Mouse (Mus musculus) right cerebral cortex, postnatal 25 days (tissue): ENCODE measurements around the gene Creb5.
A peak's percentile ranks its signal among the peaks of the same experiment; 100 is the strongest.

Experiments
- DNase-seq: peaks from one replicate; pipeline ENCODE4 v3.0.0; 2022

Creb5 gene

DNA sequence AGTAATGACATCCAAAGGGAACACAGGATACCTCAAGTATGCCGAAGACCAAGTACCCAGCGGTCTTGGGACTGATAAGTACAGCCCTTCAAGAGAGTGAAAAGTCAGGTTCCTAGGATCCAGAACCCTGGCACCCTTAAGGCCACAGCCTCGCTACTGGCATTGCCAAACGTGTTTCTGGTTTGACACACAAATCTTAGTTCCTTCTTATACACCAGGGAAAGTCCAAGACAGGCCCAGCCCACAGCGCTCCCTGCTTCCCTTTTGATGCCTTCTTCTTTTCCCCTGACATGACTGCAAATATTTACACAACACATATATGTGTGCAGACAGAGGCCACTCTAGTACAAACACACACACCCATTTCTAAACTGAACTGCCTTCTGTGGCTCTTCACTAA is 423.5 kb downstream of the Creb5 start:
- DNase-seq = no peak

GRCm38 (mm10) chr6:53713152-53713551 is 426.1 kb downstream of the Creb5 start:
- no peak for DNase-seq

DNA sequence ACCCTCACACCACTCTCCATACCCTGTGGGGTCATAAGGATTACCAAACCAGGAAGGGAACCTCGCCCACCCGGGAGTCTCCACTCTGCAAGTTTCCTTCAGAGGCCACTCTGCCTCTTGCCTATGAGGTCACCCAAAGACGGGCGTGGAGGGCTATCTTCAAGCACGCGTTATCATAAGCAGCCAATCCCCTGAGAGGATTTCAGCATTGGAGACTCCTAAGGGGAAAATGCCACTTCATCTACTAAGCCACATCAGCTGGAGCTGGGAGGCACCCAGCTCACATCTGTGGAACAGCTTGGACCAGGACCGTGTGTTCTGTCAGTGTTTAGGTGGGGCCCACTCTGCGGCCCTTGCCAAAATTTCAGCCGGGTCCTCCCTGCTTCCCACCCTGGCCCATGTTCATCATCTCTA is 427.8 kb downstream of the Creb5 start:
- DNase-seq = no peak

DNA sequence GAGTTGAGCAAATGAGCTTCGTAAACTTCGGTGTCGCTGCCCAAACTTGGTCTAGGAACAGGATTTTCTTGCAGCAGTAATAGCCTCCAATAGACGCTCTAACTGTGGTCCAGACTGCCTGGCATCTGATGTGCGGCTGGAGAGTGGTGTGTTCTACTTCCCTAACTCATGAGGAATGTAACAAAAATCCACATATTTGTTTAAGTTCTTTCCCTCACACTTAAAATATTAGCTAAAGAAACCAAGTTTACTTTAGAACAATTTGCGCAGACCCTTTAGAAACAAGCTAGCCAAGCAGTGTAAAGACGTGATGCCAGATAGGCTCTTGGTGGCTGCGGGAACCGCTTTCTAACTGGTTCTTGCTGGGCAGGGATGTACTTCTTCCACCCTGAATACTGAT is 428.9 kb downstream of the Creb5 start:
- DNase-seq = no peak

DNA sequence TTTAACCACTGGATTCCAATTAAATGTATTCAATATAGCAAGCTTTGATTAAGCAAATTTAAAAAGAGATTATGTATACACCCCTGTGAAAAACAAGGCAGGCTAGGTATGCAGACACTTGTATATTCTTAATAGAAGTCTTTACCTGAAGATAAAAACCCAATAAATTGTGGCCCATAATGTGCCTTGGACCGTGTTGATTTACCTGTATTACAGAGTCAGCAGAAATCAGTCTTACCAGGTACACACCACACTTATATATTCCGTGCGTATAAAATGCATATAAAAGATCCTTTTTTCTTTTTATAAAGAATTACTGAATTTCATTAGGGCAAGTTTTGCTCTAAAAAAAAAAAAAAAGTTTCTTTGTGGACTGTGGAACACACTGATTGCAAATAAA is 432.9 kb downstream of the Creb5 start:
- no peak for DNase-seq

DNA sequence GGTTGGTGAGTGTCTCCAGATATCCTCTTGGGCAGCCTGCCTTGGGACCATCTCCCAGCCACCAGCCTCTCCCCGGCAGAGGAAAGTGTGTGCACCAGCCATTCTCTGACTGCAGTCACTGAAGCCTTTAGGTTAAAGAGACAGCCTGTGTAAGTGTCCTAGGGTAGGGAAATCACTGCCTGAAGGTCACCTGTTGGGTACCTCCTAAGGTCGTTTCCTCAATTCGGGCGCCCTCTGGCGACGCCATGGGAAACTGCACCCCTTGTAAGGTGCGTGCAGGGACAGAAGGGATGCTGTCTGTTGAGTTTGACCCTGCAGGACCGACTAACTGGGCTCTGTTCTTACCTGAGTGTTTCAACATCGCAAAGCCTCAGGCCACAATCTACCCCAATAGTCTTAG is 434.5 kb downstream of the Creb5 start:
- DNase-seq = peak; percentile 50

DNA sequence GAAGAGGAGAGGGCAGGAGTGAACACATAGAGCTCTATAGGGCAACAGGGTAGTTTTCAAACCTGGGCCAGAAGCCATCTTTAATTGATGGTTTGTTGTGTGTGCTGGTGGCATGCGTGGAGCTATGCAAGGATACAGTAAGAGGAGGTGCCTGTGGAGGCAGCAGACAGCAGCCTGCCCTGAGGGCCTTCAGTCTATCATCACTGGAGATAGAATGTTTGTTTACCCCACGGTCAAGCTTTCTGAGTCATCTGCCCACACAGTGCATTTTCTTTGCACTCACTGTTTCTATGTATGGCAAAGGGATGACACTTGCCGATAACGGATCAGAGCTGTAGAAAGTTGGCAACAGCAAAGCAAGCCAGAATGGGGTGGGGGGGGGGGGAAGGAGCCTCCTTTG is 435.6 kb downstream of the Creb5 start:
- no peak for DNase-seq

DNA sequence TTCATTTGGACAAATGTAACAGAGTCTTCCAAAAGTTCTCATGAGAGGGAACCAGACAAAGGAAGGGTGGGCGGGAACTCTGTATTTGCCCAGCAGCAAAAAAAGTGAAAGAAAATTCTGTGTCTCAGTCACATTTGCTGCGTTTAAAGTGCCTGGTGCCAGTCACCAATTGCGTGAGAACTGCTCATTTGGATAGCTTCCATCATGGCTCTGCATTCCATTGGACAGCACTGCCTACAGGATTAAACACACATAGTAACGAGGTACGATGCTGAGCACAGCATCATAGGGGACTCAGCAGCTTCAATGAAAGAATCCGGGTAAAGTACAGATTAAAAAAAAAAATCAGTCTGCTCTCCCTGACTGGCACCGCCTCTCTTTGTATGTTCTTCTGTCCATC is 443.4 kb downstream of the Creb5 start:
- no peak for DNase-seq

DNA sequence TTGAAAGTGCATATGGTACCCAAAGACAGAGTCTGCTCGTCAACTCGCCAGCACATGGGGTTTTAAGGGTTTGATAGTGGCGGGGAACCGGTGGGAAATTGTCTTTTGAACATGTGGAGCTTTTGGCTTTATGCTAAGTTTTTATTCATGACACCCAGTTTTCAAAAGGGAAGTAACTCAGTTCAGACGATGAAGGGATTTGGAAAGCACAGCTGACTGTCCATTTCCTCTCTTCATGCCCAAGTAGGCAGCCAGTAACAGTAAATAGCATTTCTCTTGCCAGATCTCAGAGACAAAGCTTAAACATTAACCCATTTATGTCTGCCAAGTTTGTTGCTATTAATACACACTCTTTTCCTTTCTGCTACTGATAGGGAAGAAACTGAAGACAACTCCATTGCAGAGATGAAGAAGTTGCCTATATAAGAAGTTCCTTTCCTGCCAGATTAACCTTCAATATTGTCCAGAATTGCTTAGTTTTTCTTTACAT is 444.0 kb downstream of the Creb5 start:
- DNase-seq = no peak

- no peak for DNase-seq
Measured at GRCm38 (mm10) chr6:53733546-53733945, 446.5 kb downstream of the Creb5 start.

- no peak for DNase-seq
Measured at GRCm38 (mm10) chr6:53733999-53734398, 446.9 kb downstream of the Creb5 start.

- DNase-seq = no peak
Measured at GRCm38 (mm10) chr6:53735696-53736095, 448.6 kb downstream of the Creb5 start.

- no peak for DNase-seq
Measured at GRCm38 (mm10) chr6:53738206-53738605, 451.1 kb downstream of the Creb5 start.

GRCm38 (mm10) chr6:53741222-53741621 is 454.2 kb downstream of the Creb5 start:
- no peak for DNase-seq
